Mouse (Mus musculus): ENCODE measurements at regions not wholly inside any gene's neighbourhood (a gene's known extent, or its start where the extent isn't known, plus 50 kb on each side); places are given as distances from the start of the nearest gene placed in this dataset.

GRCm38 (mm10) chr11:93725242-93725641 is 160.3 kb downstream of the Utp18 start:
- TF ChIP-seq CTCF (IDR thresholded peaks at IDR 0.05): no peak
- TF ChIP-seq EP300 (IDR thresholded peaks at IDR 0.05): no peak
